Mouse (Mus musculus) ES-Bruce4 (cell line): ENCODE results near the gene Psmb2.

Experiments used
- EP300 ChIP-seq: IDR thresholded peaks from 2 replicates; pipeline ENCODE4 v1.6.1; 2011; ENCODE audit warnings: low read depth, low read length; ENCODE audit not compliant: insufficient read depth
- POLR2A ChIP-seq: IDR thresholded peaks from one replicate; pipeline ENCODE4 v1.8.1; 2011; ENCODE audit warnings: low read length; ENCODE audit not compliant: insufficient read depth

DNA sequence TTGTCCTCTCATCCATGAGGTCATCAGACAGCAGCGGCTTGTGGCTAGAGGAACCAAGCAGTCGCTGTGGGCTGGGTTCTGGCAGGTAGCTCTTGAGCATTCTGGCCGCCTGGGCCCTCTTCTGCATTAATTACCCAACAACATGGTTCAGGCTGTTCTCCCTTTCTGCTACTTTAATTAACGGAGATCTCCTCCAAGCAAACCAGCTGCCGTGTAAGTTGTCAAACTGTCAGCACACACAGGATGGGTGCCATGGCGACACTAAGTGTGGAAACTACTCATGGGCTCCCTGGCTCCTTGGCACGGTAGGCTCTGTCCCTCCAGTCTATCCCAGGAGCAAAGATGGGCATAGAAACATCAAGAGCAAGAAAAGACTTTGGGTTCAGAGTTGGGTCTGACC lies 38.1 kb upstream of the Psmb2 start:
- no peak for TF ChIP-seq POLR2A
- TF ChIP-seq EP300 = no peak
